Mouse (Mus musculus): ENCODE measurements around the gene Pank4.

DNA sequence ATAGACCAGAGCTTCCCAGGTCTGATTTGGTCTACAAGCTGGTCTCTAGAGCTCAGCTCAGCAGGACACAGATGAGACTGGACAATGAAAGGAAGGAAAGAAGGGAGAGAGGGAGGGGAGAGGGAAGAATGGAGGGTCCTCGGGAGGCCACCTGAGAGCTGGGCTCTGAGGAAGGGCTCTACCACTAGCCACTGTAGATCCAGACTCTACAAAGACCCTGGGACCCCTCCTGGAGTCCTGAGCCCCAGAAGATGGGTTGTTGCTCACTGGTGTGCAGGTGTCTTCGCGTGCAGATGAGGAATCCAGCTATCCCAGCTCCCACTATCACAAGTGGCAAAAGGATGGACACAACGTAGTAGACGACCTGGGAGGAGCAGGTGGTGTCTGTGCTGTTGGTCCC is 41.0 kb upstream of the Pank4 start:
- TF ChIP-seq CTCF (IDR thresholded peaks at IDR 0.05; ENCODE audit: low read depth), result no peak
- no peak for TF ChIP-seq EP300 (optimal IDR thresholded peaks at IDR 0.05)
